Mouse (Mus musculus): ENCODE measurements around the gene Rnf43. TPM values are rescaled to one million over a fixed set of nuclear protein-coding genes. Genes with fewer than 3 reads are reported as not detected.

The Rnf43 gene
- polyA plus RNA-seq, 1 experiment from 2014 or later, result 1.5 TPM

- H3K4me1 ChIP-seq (replicated peaks; ENCODE audit: control insufficient read depth, insufficient read depth, low read length), result peaks cover 3% of the 10 kb centered on the region; the same call in 1 of the 2 replicates
- WGBS, result 13% methylated on average over 2 of the region's 2 CpGs
- no peaks in the 10 kb centered on the region for H3K36me3 ChIP-seq (ENCODE audit: control insufficient read depth, insufficient read depth, low read length)
- H3K4me3 ChIP-seq (ENCODE audit: low read depth, low read length), result peak overlapping the region; percentile 37
- peak overlapping the region; percentile 82 for H3K4me2 ChIP-seq (ENCODE audit: low read depth, low read length, severe bottlenecking)
- peak overlapping the region; percentile 74 for H3K9ac ChIP-seq (ENCODE audit: low read length)
- ATAC-seq (replicated peaks; ENCODE audit: low FRiP score) (no peak), DNase-seq (ENCODE audit: low spot score) (no peak)
- H3K27me3 ChIP-seq (ENCODE audit: control insufficient read depth, insufficient read depth, low read length), result no peaks in the 10 kb centered on the region
- H3K27ac ChIP-seq (ENCODE audit: low read depth, low read length), result no peak overlapping the region
- H3K9me3 ChIP-seq (ENCODE audit: control insufficient read depth, low read length), result no peaks in the 10 kb centered on the region
Measured at GRCm38 (mm10) chr11:87638793-87639192, 23.7 kb upstream of the Rnf43 start.

- peak; percentile 67 for ATAC-seq (replicated peaks; ENCODE audit: low FRiP score)
- WGBS, result under 1% methylated on average over 29 of the region's 29 CpGs
Measured at GRCm38 (mm10) chr11:87639206-87639605, 23.3 kb upstream of the Rnf43 start.

GRCm38 (mm10) chr11:87642865-87643264 lies 19.7 kb upstream of the Rnf43 start:
- Histone ChIP-seq H3K4me2 (ENCODE audit: low read depth, low read length, severe bottlenecking) (no peak overlapping the region), H3K36me3 (ENCODE audit: control insufficient read depth, insufficient read depth, low read length) (no peaks in the 10 kb centered on the region), H3K4me1 (replicated peaks; ENCODE audit: control insufficient read depth, insufficient read depth, low read length) (peaks cover 3% of the 10 kb centered on the region; the same call in 1 of the 2 replicates), H3K9me3 (ENCODE audit: control insufficient read depth, low read length) (no peaks in the 10 kb centered on the region), H3K27me3 (ENCODE audit: control insufficient read depth, insufficient read depth, low read length) (no peaks in the 10 kb centered on the region), H3K9ac (ENCODE audit: low read length) (no peak overlapping the region), H3K4me3 (ENCODE audit: low read depth, low read length) (no peak overlapping the region), H3K27ac (ENCODE audit: low read depth, low read length) (no peak overlapping the region)
- ATAC-seq (replicated peaks; ENCODE audit: low FRiP score) (no peak), DNase-seq (ENCODE audit: low spot score) (no peak)

More at GRCm38 (mm10) chr11:87639206-87639605, 23.3 kb upstream of the Rnf43 start:
- Histone ChIP-seq H3K27me3 (ENCODE audit: control insufficient read depth, insufficient read depth, low read length) (no peaks in the 10 kb centered on the region), H3K36me3 (ENCODE audit: control insufficient read depth, insufficient read depth, low read length) (no peaks in the 10 kb centered on the region), H3K27ac (ENCODE audit: low read depth, low read length) (no peak overlapping the region), H3K4me2 (ENCODE audit: low read depth, low read length, severe bottlenecking) (peak overlapping the region; percentile 82), H3K9ac (ENCODE audit: low read length) (peak overlapping the region; percentile 74), H3K9me3 (ENCODE audit: control insufficient read depth, low read length) (no peaks in the 10 kb centered on the region), H3K4me3 (ENCODE audit: low read depth, low read length) (peak overlapping the region; percentile 37), H3K4me1 (replicated peaks; ENCODE audit: control insufficient read depth, insufficient read depth, low read length) (peaks cover 3% of the 10 kb centered on the region; the same call in 1 of the 2 replicates)
- DNase-seq (ENCODE audit: low spot score), result peak; percentile 79

- WGBS, result 80% methylated on average over 5 of the region's 5 CpGs
- Histone ChIP-seq H3K36me3 (ENCODE audit: control insufficient read depth, insufficient read depth, low read length) (no peaks in the 10 kb centered on the region), H3K9me3 (ENCODE audit: control insufficient read depth, low read length) (no peaks in the 10 kb centered on the region), H3K27me3 (ENCODE audit: control insufficient read depth, insufficient read depth, low read length) (no peaks in the 10 kb centered on the region), H3K4me1 (replicated peaks; ENCODE audit: control insufficient read depth, insufficient read depth, low read length) (no peaks in the 10 kb centered on the region), H3K4me2 (ENCODE audit: low read depth, low read length, severe bottlenecking) (no peak overlapping the region), H3K27ac (ENCODE audit: low read depth, low read length) (no peak overlapping the region), H3K9ac (ENCODE audit: low read length) (no peak overlapping the region), H3K4me3 (ENCODE audit: low read depth, low read length) (no peak overlapping the region)
- DNase-seq (ENCODE audit: low spot score) (no peak), ATAC-seq (replicated peaks; ENCODE audit: low FRiP score) (no peak)
Measured at GRCm38 (mm10) chr11:87654693-87655092, 7.8 kb upstream of the Rnf43 start.

- Histone ChIP-seq H3K9ac (ENCODE audit: low read length) (no peak overlapping the region), H3K4me3 (ENCODE audit: low read depth, low read length) (no peak overlapping the region), H3K4me2 (ENCODE audit: low read depth, low read length, severe bottlenecking) (no peak overlapping the region), H3K27me3 (ENCODE audit: control insufficient read depth, insufficient read depth, low read length) (peaks cover 12% of the 10 kb centered on the region), H3K36me3 (ENCODE audit: control insufficient read depth, insufficient read depth, low read length) (no peaks in the 10 kb centered on the region), H3K9me3 (ENCODE audit: control insufficient read depth, low read length) (no peaks in the 10 kb centered on the region), H3K4me1 (replicated peaks; ENCODE audit: control insufficient read depth, insufficient read depth, low read length) (peaks cover 4% of the 10 kb centered on the region; the same call in 1 of the 2 replicates), H3K27ac (ENCODE audit: low read depth, low read length) (no peak overlapping the region)
- WGBS, result 78% methylated on average over 7 of the region's 7 CpGs
- no peak for ATAC-seq (replicated peaks; ENCODE audit: low FRiP score)
- DNase-seq (ENCODE audit: low spot score), result no peak
Measured at GRCm38 (mm10) chr11:87659216-87659615, 3.3 kb upstream of the Rnf43 start.

- DNase-seq (ENCODE audit: low spot score), result no peak
- Histone ChIP-seq H3K9me3 (ENCODE audit: control insufficient read depth, low read length) (no peaks in the 10 kb centered on the region), H3K4me3 (ENCODE audit: low read depth, low read length) (peak overlapping the region; percentile 31), H3K36me3 (ENCODE audit: control insufficient read depth, insufficient read depth, low read length) (no peaks in the 10 kb centered on the region), H3K27me3 (ENCODE audit: control insufficient read depth, insufficient read depth, low read length) (peaks cover 12% of the 10 kb centered on the region), H3K4me1 (replicated peaks; ENCODE audit: control insufficient read depth, insufficient read depth, low read length) (peaks cover 4% of the 10 kb centered on the region; the same call in 1 of the 2 replicates), H3K4me2 (ENCODE audit: low read depth, low read length, severe bottlenecking) (peak overlapping the region; percentile 51), H3K9ac (ENCODE audit: low read length) (peak overlapping the region; percentile 44; the same call in 1 of the 2 replicates), H3K27ac (ENCODE audit: low read depth, low read length) (no peak overlapping the region)
- no peak for ATAC-seq (replicated peaks; ENCODE audit: low FRiP score)
- 8% methylated on average over 14 of the region's 14 CpGs for WGBS
Measured at GRCm38 (mm10) chr11:87662822-87663221, 300 bp downstream of the Rnf43 start.

- H3K4me3 ChIP-seq (ENCODE audit: low read depth, low read length), result no peak overlapping the region
- DNase-seq (ENCODE audit: low spot score) (no peak), ATAC-seq (replicated peaks; ENCODE audit: low FRiP score) (no peak)
- no peaks in the 10 kb centered on the region for H3K9me3 ChIP-seq (ENCODE audit: control insufficient read depth, low read length)
- H3K4me1 ChIP-seq (replicated peaks; ENCODE audit: control insufficient read depth, insufficient read depth, low read length), result peaks cover 4% of the 10 kb centered on the region; the same call in 1 of the 2 replicates
- H3K27me3 ChIP-seq (ENCODE audit: control insufficient read depth, insufficient read depth, low read length), result peaks cover 12% of the 10 kb centered on the region
- no peak overlapping the region for H3K4me2 ChIP-seq (ENCODE audit: low read depth, low read length, severe bottlenecking)
- no peak overlapping the region for H3K27ac ChIP-seq (ENCODE audit: low read depth, low read length)
- H3K36me3 ChIP-seq (ENCODE audit: control insufficient read depth, insufficient read depth, low read length), result no peaks in the 10 kb centered on the region
- no peak overlapping the region for H3K9ac ChIP-seq (ENCODE audit: low read length)
- 78% methylated on average over 6 of the region's 6 CpGs for WGBS
Measured at GRCm38 (mm10) chr11:87663948-87664347, 1.4 kb downstream of the Rnf43 start.

DNA sequence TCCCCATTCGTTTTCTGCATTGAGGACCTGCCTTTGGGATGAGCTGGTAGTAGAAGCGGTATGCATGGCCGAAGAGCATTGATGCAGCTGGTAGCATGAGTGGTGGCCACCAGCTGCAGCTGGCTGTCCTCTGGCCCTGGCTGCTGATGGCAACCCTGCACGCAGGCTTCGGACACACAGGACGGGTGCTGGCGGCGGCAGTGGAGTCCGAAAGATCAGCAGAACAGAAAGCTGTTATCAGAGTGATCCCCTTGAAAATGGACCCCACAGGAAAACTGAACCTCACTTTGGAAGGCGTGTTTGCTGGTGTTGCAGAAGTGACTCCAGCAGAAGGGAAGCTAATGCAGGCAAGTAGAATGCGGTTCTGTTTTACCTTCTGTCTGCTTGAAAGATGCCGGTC lies 2.0 kb downstream of the Rnf43 start:
- Histone ChIP-seq H3K4me3 (ENCODE audit: low read depth, low read length) (no peak overlapping the region), H3K4me1 (replicated peaks; ENCODE audit: control insufficient read depth, insufficient read depth, low read length) (peaks cover 4% of the 10 kb centered on the region; the same call in 1 of the 2 replicates), H3K9me3 (ENCODE audit: control insufficient read depth, low read length) (no peaks in the 10 kb centered on the region), H3K27ac (ENCODE audit: low read depth, low read length) (no peak overlapping the region), H3K9ac (ENCODE audit: low read length) (no peak overlapping the region), H3K36me3 (ENCODE audit: control insufficient read depth, insufficient read depth, low read length) (no peaks in the 10 kb centered on the region), H3K27me3 (ENCODE audit: control insufficient read depth, insufficient read depth, low read length) (peaks cover 12% of the 10 kb centered on the region), H3K4me2 (ENCODE audit: low read depth, low read length, severe bottlenecking) (no peak overlapping the region)
- ATAC-seq (replicated peaks; ENCODE audit: low FRiP score) (no peak), DNase-seq (ENCODE audit: low spot score) (no peak)
- 83% methylated on average over 12 of the region's 12 CpGs for WGBS

DNA sequence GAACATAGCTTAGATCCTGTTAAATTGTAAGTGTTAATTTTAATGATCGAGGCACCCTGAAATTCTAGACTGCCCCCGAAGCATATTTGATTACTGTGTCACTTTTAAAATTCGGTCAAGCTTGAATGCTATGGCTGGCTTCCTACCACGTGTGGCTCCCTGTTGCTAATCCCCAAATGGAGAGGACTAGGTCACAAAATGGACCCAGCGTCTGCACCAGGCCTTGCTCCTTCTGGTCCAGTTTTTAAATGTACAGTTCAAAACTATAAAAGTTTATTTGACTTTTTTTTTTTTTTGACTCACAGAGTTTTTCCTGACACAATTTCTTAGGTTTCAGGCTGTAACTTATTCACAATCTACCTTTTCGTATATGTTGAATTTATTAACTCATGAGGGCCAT lies 2.7 kb downstream of the Rnf43 start:
- Histone ChIP-seq H3K27me3 (ENCODE audit: control insufficient read depth, insufficient read depth, low read length) (peaks cover 12% of the 10 kb centered on the region), H3K4me3 (ENCODE audit: low read depth, low read length) (no peak overlapping the region), H3K4me2 (ENCODE audit: low read depth, low read length, severe bottlenecking) (no peak overlapping the region), H3K27ac (ENCODE audit: low read depth, low read length) (no peak overlapping the region), H3K4me1 (replicated peaks; ENCODE audit: control insufficient read depth, insufficient read depth, low read length) (peaks cover 4% of the 10 kb centered on the region; the same call in 1 of the 2 replicates), H3K9ac (ENCODE audit: low read length) (no peak overlapping the region), H3K36me3 (ENCODE audit: control insufficient read depth, insufficient read depth, low read length) (no peaks in the 10 kb centered on the region), H3K9me3 (ENCODE audit: control insufficient read depth, low read length) (no peaks in the 10 kb centered on the region)
- ATAC-seq (replicated peaks; ENCODE audit: low FRiP score) (no peak), DNase-seq (ENCODE audit: low spot score) (no peak)
- WGBS, result 70% methylated on average over 6 of the region's 6 CpGs

All from forebrain, embryonic 11.5 days (tissue).